Mouse (Mus musculus) embryonic facial prominence, embryonic 14.5 days (tissue): ENCODE results near the gene Neurod6. TPM values are rescaled to one million over a fixed set of nuclear protein-coding genes. Genes with fewer than 3 reads are reported as not detected.

ENCODE experiments used
- ATAC-seq: fragments of 200-750 bp; cut with Nextera tagmentation; 2 replicates; pipeline ENCODE4 v1.8.0; 2017; ENCODE audit warnings: low read depth, moderate number of reproducible peaks, moderate TSS enrichment
- DNase-seq: peaks from one replicate; pipeline ENCODE4 v3.0.0-alpha.2; 2015; ENCODE audit warnings: low spot score
- H3K27ac ChIP-seq: fragments of 300-500 bp; sonication (generic); replicated peaks from 2 replicates; pipeline ENCODE4 v1.5.1; 2014; ENCODE audit warnings: low read depth, mild to moderate bottlenecking, low read length, moderate library complexity
- H3K27me3 ChIP-seq: fragments of 300-500 bp; sonication (generic); replicated peaks from 2 replicates; pipeline ENCODE4 v1.6.1; 2014; ENCODE audit warnings: low read length; ENCODE audit not compliant: control insufficient read depth, insufficient read depth
- H3K36me3 ChIP-seq: fragments of 300-500 bp; sonication (generic); 2 replicates; pipeline ENCODE4 v1.6.1; 2014; ENCODE audit warnings: low read length, mixed read lengths; ENCODE audit not compliant: control insufficient read depth, insufficient read depth
- H3K4me1 ChIP-seq: fragments of 300-500 bp; sonication (generic); 2 replicates; pipeline ENCODE4 v1.6.1; 2014; ENCODE audit warnings: antibody characterized with exemption, low read length; ENCODE audit not compliant: control insufficient read depth, insufficient read depth
- H3K4me2 ChIP-seq: fragments of 300-500 bp; sonication (generic); 2 replicates; pipeline ENCODE4 v1.6.1; 2014; ENCODE audit warnings: low read depth, mild to moderate bottlenecking, low read length, moderate library complexity, mixed read lengths
- H3K4me3 ChIP-seq: fragments of 300-500 bp; sonication (generic); 2 replicates; pipeline ENCODE4 v1.5.1; 2014; ENCODE audit warnings: low read depth, mild to moderate bottlenecking, low read length
- H3K9ac ChIP-seq: fragments of 300-500 bp; sonication (generic); 2 replicates; pipeline ENCODE4 v1.6.1; 2014; ENCODE audit warnings: low read depth, mild to moderate bottlenecking, low read length, moderate library complexity, mixed read lengths
- H3K9me3 ChIP-seq: fragments of 300-500 bp; sonication (generic); 2 replicates; pipeline ENCODE4 v1.6.1; 2016; ENCODE audit warnings: low read length; ENCODE audit not compliant: control insufficient read depth
- WGBS: fragments of 180-500 bp; shearing (Covaris S2); extraction: QIAGEN DNeasy Blood & Tissue Kit; methylation state at CpG from one replicate; pipeline ENCODE4 v1.1.7; 2014; 5-methylcytosine and 5-hydroxymethylcytosine counted together
- polyA plus RNA-seq: library from polyadenylated mRNA; unstranded; fragments of >200 nt; fragmentation: Nextera tagmentation; extraction: Ambion mirVana; gene quantifications from 2 replicates; pipeline ENCODE4 v1.2.1, GENCODE M21; 2014

Neurod6 gene
- polyA plus RNA-seq, 1 experiment from 2014 or later, result not detected

DNA sequence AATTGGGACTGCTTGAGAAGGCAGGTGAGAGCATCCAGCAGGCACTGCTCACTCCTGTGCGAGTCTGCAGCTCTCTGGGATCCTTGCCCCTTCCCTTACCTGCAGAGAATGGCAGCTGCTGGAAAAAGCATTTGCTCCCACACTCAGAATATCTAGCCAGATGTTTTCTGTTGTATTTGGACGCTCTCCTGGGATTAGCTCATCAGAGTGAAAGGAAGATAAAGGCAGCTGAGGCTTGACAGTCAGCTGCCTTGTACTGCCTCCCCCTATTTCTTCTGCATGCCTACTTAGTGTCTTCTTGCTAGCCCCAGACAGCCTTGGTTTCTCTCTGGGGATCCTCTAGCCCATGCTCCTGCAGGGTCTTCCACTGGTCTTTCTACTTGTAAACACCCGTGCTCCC, 31.1 kb downstream of the Neurod6 start:
- Histone ChIP-seq H3K4me2 (no peak overlapping the region), H3K4me3 (no peak overlapping the region), H3K27ac (no peak overlapping the region), H3K4me1 (peaks cover 16% of the 10 kb centered on the region), H3K9ac (no peak overlapping the region), H3K9me3 (no peaks in the 10 kb centered on the region), H3K36me3 (no peaks in the 10 kb centered on the region), H3K27me3 (no peaks in the 10 kb centered on the region)
- no peak for ATAC-seq
- WGBS, result 47% methylated on average over 3 of the region's 3 CpGs
- DNase-seq, result peak; percentile 48

DNA sequence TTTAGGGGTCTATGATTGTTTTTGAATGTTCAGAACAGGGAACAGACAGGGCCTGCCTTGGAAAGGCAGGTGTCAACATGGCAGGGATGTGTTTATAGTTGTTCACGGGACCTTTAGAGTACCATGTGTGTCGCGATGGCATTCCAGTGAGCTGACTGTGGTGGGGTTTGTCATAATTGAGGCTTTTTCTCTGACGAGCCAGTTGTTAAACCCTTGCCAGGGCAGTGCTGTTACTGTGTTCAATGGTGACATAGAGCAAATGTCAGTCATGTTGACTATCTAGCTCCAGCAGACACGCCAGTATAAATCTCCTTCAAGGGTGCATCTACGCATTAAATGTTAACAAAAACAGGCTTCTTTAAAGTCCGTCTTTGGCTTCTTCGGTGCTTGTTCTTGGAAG, 31.5 kb downstream of the Neurod6 start:
- H3K4me1 ChIP-seq, result peaks cover 16% of the 10 kb centered on the region
- no peak overlapping the region for H3K4me2 ChIP-seq
- H3K27ac ChIP-seq, result no peak overlapping the region
- no peaks in the 10 kb centered on the region for H3K36me3 ChIP-seq
- WGBS, result 62% methylated on average over 8 of the region's 8 CpGs
- H3K9me3 ChIP-seq, result no peaks in the 10 kb centered on the region
- no peak for DNase-seq
- H3K27me3 ChIP-seq, result no peaks in the 10 kb centered on the region
- H3K4me3 ChIP-seq, result no peak overlapping the region
- no peak for ATAC-seq
- H3K9ac ChIP-seq, result no peak overlapping the region

DNA sequence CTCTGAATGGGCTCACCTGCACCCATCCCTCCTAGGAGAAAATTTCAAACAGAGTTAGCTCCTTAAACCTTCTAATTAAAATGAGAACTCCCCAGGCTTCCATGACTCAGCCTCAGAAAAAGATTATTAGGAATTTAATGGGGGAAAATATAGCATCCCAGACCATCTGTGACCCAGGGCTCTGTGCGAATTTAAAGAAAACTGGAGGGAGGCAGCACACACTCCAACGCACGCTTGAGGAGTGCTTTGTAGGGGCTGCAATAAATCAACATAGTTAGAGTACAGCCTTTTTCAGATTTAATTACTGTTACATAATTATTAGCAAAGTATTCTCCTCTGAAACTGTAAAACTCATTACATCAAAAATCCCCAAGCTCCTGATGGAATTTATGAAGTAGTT, 32.2 kb downstream of the Neurod6 start:
- Histone ChIP-seq H3K9ac (no peak overlapping the region), H3K27me3 (no peaks in the 10 kb centered on the region), H3K9me3 (no peaks in the 10 kb centered on the region), H3K36me3 (no peaks in the 10 kb centered on the region), H3K4me2 (no peak overlapping the region), H3K27ac (no peak overlapping the region), H3K4me3 (no peak overlapping the region), H3K4me1 (peaks cover 16% of the 10 kb centered on the region)
- no peak for DNase-seq
- peak; percentile 12; the same call in 1 of the 2 replicates for ATAC-seq
- 62% methylated on average over 3 of the region's 3 CpGs for WGBS

DNA sequence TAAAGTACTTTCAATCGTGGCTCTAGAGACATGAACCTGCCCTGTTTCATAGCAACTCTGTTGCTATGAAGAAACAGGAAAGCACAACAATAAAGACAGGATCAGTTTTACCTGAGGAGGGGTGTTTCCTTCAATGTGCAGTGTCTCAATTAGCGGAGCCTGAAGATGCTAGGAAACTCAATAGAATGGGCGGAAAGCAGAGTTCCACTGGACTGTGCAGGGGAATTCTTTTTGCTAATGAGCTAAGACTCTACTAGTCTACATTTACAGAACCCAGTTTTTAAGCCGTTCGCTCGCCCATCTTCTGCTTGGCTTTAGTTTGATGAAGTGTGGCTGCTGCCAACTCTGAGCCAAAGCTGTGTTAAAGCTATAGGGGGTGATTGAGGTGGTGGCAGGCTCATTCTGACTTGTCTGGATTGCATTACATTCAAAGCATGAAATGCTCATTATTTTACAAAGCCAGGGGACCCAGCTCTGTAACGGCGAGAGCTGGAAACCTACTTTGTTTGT, 33.2 kb downstream of the Neurod6 start:
- H3K9ac ChIP-seq, result no peak overlapping the region
- DNase-seq (no peak), ATAC-seq (no peak)
- WGBS, result 48% methylated on average over 8 of the region's 8 CpGs
- H3K4me2 ChIP-seq, result no peak overlapping the region
- no peaks in the 10 kb centered on the region for H3K27me3 ChIP-seq
- no peaks in the 10 kb centered on the region for H3K9me3 ChIP-seq
- no peak overlapping the region for H3K4me3 ChIP-seq
- no peaks in the 10 kb centered on the region for H3K36me3 ChIP-seq
- no peak overlapping the region for H3K27ac ChIP-seq
- H3K4me1 ChIP-seq, result peaks cover 16% of the 10 kb centered on the region

DNA sequence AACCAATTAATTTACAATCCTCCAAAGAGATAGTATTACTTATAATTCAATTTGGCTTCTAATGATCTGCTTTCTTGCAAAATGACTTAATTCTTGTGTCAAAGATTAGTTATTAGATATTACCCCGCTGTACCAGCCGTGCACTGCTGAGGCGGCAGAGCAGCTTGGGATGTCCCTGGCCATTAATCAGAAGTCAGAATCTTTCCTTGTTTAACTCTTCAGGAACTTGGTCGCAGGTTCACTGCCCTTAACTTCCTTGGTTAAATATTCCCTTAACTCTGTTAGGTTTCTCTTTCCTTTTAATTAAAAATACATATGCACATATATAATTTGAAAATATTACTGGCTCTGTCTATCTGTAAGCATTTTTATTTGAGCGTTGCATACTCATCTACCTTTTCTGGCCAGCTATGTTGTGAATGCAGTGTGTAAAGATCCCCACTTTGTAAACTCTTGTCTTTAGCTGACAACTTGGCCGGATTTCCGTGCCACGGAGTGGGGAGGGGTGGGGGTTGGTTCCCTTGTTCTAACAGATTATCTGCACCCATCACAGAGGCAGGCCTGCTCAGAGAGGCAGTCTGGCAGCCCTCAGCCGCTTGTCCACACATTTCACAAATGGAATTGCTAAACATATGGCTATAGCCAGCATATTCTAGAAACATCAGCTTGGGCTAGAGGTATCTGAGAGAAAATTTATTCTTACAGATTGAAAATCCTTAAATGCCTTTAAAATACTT, 34.1 kb downstream of the Neurod6 start:
- H3K4me1 ChIP-seq, result peaks cover 16% of the 10 kb centered on the region
- H3K4me3 ChIP-seq, result no peak overlapping the region
- H3K9me3 ChIP-seq, result no peaks in the 10 kb centered on the region
- 49% methylated on average over 9 of the region's 9 CpGs for WGBS
- no peak overlapping the region for H3K9ac ChIP-seq
- no peak overlapping the region for H3K4me2 ChIP-seq
- no peak for ATAC-seq
- DNase-seq, result no peak
- H3K36me3 ChIP-seq, result no peaks in the 10 kb centered on the region
- H3K27ac ChIP-seq, result no peak overlapping the region
- no peaks in the 10 kb centered on the region for H3K27me3 ChIP-seq

DNA sequence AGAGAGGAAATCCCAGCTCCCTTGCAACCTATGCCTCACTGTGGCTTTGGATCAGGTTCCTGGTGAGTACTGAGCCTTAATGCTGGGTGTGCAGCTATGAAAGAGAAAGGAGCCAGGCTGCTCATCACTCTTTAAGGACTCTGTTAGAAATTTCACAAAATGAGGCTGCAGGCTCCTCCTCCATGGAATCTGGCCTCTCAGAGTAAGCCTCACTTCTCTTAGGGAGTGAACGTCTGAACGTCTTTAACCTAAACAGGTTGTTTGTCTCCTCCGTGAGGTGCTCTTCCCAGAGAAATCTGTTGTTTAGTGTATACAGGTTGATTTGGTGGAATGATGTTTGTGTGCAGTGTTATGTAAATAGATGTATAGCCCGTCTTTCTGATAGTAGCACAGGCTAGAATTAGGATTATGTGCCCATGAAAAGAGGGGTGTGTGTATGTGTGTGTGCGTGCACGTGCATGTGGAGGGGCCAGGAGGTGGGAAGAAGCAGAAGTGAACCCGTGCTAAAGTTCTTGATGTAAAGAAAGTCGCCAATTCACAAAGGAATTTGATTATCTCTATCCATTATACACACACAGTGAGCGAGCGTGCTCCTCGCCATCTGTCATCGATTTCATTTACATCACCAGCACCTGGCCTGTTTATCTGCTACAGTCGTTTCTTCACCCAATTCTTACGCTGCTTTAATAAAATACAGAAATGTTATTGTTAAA, 34.8 kb downstream of the Neurod6 start:
- Histone ChIP-seq H3K27ac (no peak overlapping the region), H3K4me1 (peaks cover 16% of the 10 kb centered on the region), H3K4me3 (no peak overlapping the region), H3K36me3 (no peaks in the 10 kb centered on the region), H3K4me2 (no peak overlapping the region), H3K9ac (no peak overlapping the region), H3K27me3 (no peaks in the 10 kb centered on the region), H3K9me3 (no peaks in the 10 kb centered on the region)
- no peak for ATAC-seq
- no peak for DNase-seq
- 53% methylated on average over 14 of the region's 14 CpGs for WGBS

DNA sequence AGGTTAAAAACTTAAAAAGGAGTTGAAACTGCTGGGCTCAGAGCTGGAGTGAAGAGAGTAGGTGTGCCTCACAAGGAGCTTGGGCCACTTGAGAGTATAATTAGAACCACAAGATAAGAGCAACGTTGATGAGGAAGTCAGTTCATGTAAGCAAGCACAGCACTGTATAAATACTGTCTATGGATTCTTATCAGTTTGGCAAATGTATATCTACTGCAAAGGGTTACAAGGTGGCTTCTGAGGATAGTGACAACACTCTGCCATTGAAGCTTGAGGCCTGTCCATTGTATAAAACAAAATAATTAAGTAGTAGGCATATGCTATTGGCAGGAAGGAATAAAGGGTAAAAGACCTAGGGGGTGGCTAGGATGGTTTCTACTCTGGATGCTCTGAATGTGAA, 46.4 kb downstream of the Neurod6 start:
- 45% methylated on average over 1 of the region's 1 CpGs for WGBS
- ATAC-seq, result no peak

More for the DNA sequence above, 46.4 kb downstream of the Neurod6 start:
- Histone ChIP-seq H3K27ac (no peak overlapping the region), H3K9me3 (no peaks in the 10 kb centered on the region), H3K4me2 (no peak overlapping the region), H3K4me3 (no peak overlapping the region), H3K27me3 (no peaks in the 10 kb centered on the region), H3K9ac (no peak overlapping the region), H3K36me3 (no peaks in the 10 kb centered on the region), H3K4me1 (no peaks in the 10 kb centered on the region)
- DNase-seq, result no peak
